Mouse (Mus musculus): Measurements from ENCODE around the gene Serping1. TPM values are rescaled to one million over a fixed set of nuclear protein-coding genes. Genes with fewer than 3 reads are reported as not detected.
A peak's percentile ranks its signal among the peaks of the same experiment; 100 is the strongest.
"Not testable (repeated sequence)": the region's sequence is repeated elsewhere in the genome, so short reads cannot be mapped to it uniquely, and the experiment has no call there.

Gene Serping1
- 36.2 and 37.0 TPM in 2 replicates for polyA plus RNA-seq (2015; fragmentation: Nextera tagmentation; extraction: Ambion mirVana)

DNA sequence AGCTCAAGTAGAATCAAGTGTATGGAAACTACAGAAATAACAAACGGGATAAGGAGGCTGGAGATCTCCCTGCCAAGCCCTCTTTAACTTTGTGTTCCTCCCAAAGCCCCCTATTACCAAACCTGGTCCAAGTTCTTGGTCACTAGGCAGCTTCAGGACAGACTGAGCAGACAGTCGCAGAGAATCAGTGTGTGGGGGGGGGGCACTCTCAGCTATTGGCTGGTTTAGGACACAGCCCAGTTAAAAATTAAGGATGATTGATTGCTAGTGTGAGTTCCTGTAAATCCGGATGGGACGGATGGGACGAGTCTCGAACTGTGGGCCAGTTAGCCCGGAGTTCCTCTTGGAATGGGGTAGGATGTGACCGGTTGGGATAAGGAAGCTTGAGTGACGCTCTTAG lies at the start of gene Serping1:
Gene Serping1 (minus strand): TSS at position 204 of the 400 bp plus-strand sequence.
- 50% methylated on average over 9 of the region's 9 CpGs for WGBS

DNA sequence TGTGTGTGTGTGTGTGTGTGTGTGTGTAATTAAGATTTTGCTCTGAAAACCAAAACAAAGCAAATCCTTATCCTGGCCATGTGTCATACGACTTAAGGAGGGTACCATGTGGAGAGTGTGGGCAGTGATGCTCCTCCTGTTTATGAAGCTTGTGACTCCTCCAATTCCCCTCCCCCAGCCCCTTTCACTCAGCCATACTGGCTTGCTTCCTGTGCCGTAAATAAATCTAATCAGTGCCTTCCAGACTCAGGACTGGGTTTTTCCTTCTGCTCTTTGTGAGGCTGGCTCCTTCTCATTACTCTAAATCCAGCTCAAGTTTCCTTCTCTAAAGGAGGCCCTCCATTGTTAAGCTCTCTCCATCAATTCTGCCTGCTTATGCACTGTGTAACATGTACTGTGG lies 48.0 kb upstream of the Serping1 start:
- Histone ChIP-seq H3K9ac (no peak overlapping the region), H3K4me3 (no peak overlapping the region), H3K36me3 (no peaks in the 10 kb centered on the region), H3K4me1 (replicated peaks) (peaks cover 13% of the 10 kb centered on the region), H3K27ac (replicated peaks) (no peak overlapping the region), H3K9me3 (no peaks in the 10 kb centered on the region), H3K4me2 (no peak overlapping the region), H3K27me3 (peaks cover 7% of the 10 kb centered on the region)
- WGBS, result 66% methylated on average over 2 of the region's 2 CpGs
- ATAC-seq (ENCODE audit: low read depth), result no peak

More for the DNA sequence above, at the start of gene Serping1:
- Histone ChIP-seq H3K4me3 (peak within 1 kb of the TSS; percentile 35), H3K4me2 (peak within 1 kb of the TSS; percentile 58), H3K27ac (replicated peaks) (peak within 1 kb of the TSS; percentile 65), H3K36me3 (no peaks in the 10 kb centered on the region), H3K4me1 (replicated peaks) (peaks cover 21% of the 10 kb centered on the region), H3K9me3 (no peaks in the 10 kb centered on the region), H3K27me3 (no peaks in the 10 kb centered on the region), H3K9ac (peak within 1 kb of the TSS; percentile 67)
- peak; percentile 70; the same call in 1 of the 2 replicates for ATAC-seq (ENCODE audit: low read depth)

DNA sequence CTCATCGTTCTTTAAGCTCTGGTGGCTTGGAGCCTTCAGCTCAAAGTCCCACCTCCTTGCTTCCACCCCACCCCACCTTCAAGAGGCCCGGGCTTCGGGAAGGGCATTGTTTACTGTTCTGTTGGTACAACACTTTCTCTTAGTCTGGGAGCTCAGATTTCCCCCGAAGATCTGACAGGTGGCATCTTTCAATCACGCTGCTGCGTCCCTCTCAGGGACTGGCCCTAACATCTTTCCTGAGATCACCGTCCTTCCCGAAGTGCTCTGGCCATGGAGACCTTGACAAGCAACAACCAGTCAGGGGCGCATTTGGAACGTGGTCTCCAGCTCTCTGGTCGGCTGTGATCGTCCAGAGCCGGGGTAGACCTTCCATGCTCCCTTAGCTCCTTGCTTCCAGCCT lies 47.3 kb upstream of the Serping1 start, which contains the start of gene Smtnl1:
Gene Smtnl1 (minus strand): TSS at position 101 of the 400 bp plus-strand sequence.
- no peak within 1 kb of the TSS for H3K9ac ChIP-seq
- ATAC-seq (ENCODE audit: low read depth), result no peak
- no peak within 1 kb of the TSS for H3K4me2 ChIP-seq
- no peaks in the 10 kb centered on the region for H3K9me3 ChIP-seq
- no peak within 1 kb of the TSS for H3K27ac ChIP-seq (replicated peaks)
- H3K36me3 ChIP-seq, result no peaks in the 10 kb centered on the region
- H3K4me3 ChIP-seq, result no peak within 1 kb of the TSS
- WGBS, result 72% methylated on average over 13 of the region's 13 CpGs
- H3K4me1 ChIP-seq (replicated peaks), result peaks cover 6% of the 10 kb centered on the region
- peaks cover 7% of the 10 kb centered on the region for H3K27me3 ChIP-seq

DNA sequence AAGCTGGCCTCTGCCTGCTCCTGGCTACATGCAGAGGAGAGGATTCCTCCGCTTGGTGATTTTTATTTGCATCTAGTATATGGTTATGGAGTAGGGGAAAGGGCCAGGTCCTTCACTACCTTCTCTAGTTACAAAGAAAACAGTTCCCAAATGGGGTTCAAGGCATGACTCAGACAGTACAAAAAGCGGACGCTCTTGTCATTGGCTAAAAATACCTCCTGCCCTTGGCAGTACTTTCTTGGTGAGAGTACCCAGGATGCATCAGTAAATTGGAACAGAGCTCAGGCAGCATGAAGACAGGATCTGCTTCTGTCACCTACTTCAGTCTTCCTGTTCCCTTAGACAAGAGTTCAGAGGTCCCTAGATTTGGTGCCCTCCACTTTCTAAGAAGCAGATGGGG lies 44.6 kb upstream of the Serping1 start:
- WGBS, result 75% methylated on average over 3 of the region's 3 CpGs

DNA sequence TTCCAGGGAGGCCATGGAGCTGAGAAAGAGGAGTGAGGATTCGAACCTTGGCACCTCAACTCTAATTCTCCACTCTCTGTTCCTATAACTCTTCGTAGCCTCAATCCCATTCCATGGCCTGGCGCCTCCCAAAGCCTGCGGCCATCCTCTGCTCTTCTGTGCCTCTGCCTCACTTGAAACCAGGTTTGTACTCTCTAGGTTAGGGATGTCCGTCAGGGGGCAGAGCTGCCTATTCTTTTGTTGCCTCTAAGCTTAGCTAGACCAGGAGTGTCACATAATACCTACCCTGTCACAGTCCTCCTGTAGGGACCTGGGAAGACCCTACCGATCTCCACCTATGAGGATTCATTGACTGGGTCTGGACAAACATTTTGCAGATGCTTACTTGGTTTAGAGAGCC lies 37.4 kb upstream of the Serping1 start:
- Histone ChIP-seq H3K27ac (replicated peaks) (no peak overlapping the region), H3K9ac (no peak overlapping the region), H3K9me3 (no peaks in the 10 kb centered on the region), H3K4me1 (replicated peaks) (no peaks in the 10 kb centered on the region), H3K36me3 (no peaks in the 10 kb centered on the region), H3K4me3 (no peak overlapping the region), H3K4me2 (no peak overlapping the region), H3K27me3 (no peaks in the 10 kb centered on the region)
- ATAC-seq (ENCODE audit: low read depth), result no peak
- WGBS, result 76% methylated on average over 6 of the region's 6 CpGs

More for the DNA sequence above, 44.6 kb upstream of the Serping1 start:
- Histone ChIP-seq H3K9ac (no peak overlapping the region), H3K36me3 (no peaks in the 10 kb centered on the region), H3K4me3 (no peak overlapping the region), H3K9me3 (no peaks in the 10 kb centered on the region), H3K27ac (replicated peaks) (no peak overlapping the region), H3K27me3 (peaks cover 7% of the 10 kb centered on the region), H3K4me1 (replicated peaks) (no peaks in the 10 kb centered on the region), H3K4me2 (no peak overlapping the region)
- no peak for ATAC-seq (ENCODE audit: low read depth)

DNA sequence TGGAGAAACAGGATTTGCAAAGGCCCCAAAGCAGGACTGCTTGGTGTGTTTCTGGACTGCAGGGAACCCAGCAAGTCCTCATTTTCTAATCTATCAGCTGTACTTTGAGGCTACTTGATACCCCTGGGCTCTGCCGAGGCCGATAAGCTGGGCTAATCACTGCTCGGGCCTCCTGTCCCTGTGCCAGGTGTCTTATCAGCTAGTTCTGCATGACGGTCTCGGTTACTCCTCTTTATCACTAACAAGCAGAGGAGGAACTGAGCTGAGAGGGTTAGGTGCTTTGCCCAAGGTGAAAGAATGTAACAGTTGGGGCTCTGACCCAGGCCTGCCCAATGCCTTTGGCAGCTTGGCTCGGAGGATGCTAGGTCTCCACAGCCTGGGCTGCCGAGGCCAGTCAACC lies 36.6 kb upstream of the Serping1 start:
- no peaks in the 10 kb centered on the region for H3K27me3 ChIP-seq
- H3K36me3 ChIP-seq, result no peaks in the 10 kb centered on the region
- no peak for ATAC-seq (ENCODE audit: low read depth)
- no peak overlapping the region for H3K27ac ChIP-seq (replicated peaks)
- no peaks in the 10 kb centered on the region for H3K4me1 ChIP-seq (replicated peaks)
- no peak overlapping the region for H3K4me2 ChIP-seq
- no peak overlapping the region for H3K4me3 ChIP-seq
- H3K9me3 ChIP-seq, result no peaks in the 10 kb centered on the region
- WGBS, result 90% methylated on average over 7 of the region's 7 CpGs
- no peak overlapping the region for H3K9ac ChIP-seq

DNA sequence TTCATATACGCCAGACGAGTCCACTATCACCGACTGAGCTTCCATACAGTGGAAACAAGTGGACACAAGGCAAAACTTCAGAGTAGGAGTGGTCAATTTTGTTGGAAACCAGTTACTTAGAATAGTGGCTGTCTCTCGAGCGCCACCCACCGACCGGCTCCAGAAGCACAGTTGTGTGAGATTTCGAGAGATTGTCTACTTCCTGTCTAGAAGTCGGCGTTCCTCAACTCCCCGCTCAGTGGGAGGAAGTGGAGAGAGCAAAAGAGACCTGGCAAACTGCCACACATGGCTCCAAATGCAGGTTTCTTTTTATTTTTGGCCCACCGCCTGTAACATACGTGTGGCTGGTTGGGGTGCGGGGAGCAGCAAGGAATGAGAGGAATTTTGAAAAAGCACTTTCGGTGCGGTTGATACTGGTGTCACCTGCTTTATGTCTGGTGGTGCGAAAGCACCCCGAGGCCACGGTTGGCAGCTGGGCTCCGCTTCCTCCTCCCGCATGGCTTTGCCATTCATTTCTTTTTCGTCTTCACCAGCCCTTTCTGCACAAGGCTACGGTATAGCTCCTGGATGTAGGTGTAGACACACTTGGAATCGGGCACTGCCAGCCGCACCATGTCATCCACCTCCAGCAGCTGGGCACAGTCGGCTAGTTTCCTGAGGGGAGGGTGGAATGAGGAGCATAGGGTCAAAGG lies 35.8 kb upstream of the Serping1 start:
- Histone ChIP-seq H3K9me3 (no peaks in the 10 kb centered on the region), H3K36me3 (no peaks in the 10 kb centered on the region), H3K4me1 (replicated peaks) (no peaks in the 10 kb centered on the region), H3K4me3 (peak overlapping the region; percentile 2; the same call in 1 of the 2 replicates), H3K27me3 (no peaks in the 10 kb centered on the region), H3K27ac (replicated peaks) (no peak overlapping the region), H3K4me2 (peak overlapping the region; percentile 49), H3K9ac (no peak overlapping the region)
- ATAC-seq (ENCODE audit: low read depth), result peak; percentile 52; the same call in 1 of the 2 replicates
- WGBS, result 45% methylated on average over 26 of the region's 26 CpGs

DNA sequence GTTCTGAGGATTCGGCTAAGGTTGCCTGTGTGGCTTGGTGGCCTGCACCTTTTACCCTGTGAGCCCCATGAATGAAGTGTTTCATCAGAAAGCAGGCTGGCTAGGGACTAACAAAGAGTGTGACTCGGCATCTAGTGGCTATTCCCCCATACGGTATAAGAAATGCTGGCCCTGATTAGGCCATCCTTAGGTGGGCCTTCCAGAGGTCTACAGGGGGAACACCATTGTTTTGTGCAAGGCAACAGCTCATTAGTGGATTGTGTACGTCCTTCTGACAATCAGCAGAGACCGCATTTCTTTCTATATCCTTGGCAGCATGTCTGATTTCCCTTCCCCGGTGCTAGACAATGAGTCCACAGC lies 35.3 kb upstream of the Serping1 start:
- Histone ChIP-seq H3K9me3 (no peaks in the 10 kb centered on the region), H3K4me3 (no peak overlapping the region), H3K27ac (replicated peaks) (no peak overlapping the region), H3K27me3 (no peaks in the 10 kb centered on the region), H3K4me2 (no peak overlapping the region; the same call in 1 of the 2 replicates), H3K36me3 (no peaks in the 10 kb centered on the region), H3K4me1 (replicated peaks) (no peaks in the 10 kb centered on the region), H3K9ac (no peak overlapping the region)
- WGBS, result 76% methylated on average over 6 of the region's 6 CpGs
- ATAC-seq (ENCODE audit: low read depth), result no peak

DNA sequence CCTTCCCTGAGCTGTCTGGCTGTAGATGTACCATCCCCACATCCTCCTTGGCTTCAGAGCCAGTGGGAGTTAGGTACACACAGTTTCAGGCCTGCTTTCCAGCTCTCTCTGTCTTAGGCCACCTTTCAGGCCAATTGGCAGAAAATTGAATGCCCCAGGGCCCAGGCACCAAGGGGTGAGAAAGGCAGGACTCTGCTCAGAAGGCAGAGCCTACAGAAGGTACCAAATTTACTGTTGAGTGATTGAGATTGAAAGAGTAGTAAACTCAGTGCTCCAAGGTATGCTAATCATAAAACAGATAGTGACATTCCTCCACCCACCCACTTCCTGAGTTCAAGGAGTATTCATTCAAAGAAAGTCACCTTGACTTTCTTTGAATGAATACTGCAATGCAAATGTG lies 34.1 kb upstream of the Serping1 start:
- H3K4me2 ChIP-seq, result no peak overlapping the region
- H3K9me3 ChIP-seq, result no peaks in the 10 kb centered on the region
- H3K27me3 ChIP-seq, result no peaks in the 10 kb centered on the region
- H3K27ac ChIP-seq (replicated peaks), result no peak overlapping the region
- no peaks in the 10 kb centered on the region for H3K4me1 ChIP-seq (replicated peaks)
- no peak overlapping the region for H3K9ac ChIP-seq
- no peak for ATAC-seq (ENCODE audit: low read depth)
- H3K4me3 ChIP-seq, result no peak overlapping the region
- H3K36me3 ChIP-seq, result no peaks in the 10 kb centered on the region

DNA sequence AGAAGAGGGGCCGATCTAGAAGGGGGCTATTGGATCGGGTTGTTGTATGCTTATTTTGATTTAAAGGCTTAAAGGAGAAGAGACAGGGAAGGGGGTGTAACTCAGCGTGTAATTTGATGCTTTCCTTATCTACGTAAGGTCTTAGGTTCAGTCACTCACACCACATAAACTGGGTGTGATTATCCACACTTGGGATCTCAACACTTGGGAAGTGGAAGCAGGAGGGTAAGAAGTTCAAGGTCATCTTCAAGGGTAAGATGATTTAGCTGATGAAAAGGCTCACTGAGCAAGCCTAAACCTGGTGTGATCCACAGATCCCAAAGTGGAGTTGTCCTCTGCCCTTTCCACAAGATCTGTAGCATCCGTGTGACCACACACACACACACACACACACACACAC lies 31.3 kb upstream of the Serping1 start:
- Histone ChIP-seq H3K36me3 (no peaks in the 10 kb centered on the region), H3K27ac (replicated peaks) (no peak overlapping the region), H3K9ac (no peak overlapping the region), H3K9me3 (no peaks in the 10 kb centered on the region), H3K27me3 (no peaks in the 10 kb centered on the region), H3K4me1 (replicated peaks) (no peaks in the 10 kb centered on the region), H3K4me2 (no peak overlapping the region), H3K4me3 (no peak overlapping the region)
- WGBS, result 76% methylated on average over 5 of the region's 5 CpGs
- ATAC-seq (ENCODE audit: low read depth), result no peak

DNA sequence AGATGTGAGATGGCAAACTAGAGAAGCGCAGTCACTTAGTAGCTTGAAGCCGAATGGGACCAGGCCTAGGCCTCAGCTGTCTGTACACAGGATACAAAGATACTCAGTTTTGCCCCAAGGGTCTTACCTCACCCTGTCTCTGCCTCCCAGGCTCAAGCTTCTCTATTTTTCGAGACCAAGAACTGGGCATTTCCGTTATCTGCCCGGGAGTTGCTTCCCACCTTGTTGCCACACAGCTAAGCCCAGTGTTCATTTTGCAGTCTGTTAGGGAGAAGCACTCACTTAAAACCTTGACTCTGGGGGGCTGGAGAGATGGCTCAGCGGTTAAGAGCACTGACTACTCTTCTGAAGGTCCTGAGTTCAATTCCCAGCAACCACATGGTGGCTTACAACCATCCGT lies 28.7 kb upstream of the Serping1 start:
- no peak overlapping the region for H3K9ac ChIP-seq
- ATAC-seq (ENCODE audit: low read depth), result no peak
- no peak overlapping the region for H3K27ac ChIP-seq (replicated peaks)
- no peaks in the 10 kb centered on the region for H3K9me3 ChIP-seq
- H3K4me3 ChIP-seq, result no peak overlapping the region
- 92% methylated on average over 7 of the region's 7 CpGs for WGBS
- no peaks in the 10 kb centered on the region for H3K36me3 ChIP-seq
- H3K27me3 ChIP-seq, result no peaks in the 10 kb centered on the region
- peaks cover 4% of the 10 kb centered on the region; the same call in 1 of the 2 replicates for H3K4me1 ChIP-seq (replicated peaks)
- H3K4me2 ChIP-seq, result no peak overlapping the region

DNA sequence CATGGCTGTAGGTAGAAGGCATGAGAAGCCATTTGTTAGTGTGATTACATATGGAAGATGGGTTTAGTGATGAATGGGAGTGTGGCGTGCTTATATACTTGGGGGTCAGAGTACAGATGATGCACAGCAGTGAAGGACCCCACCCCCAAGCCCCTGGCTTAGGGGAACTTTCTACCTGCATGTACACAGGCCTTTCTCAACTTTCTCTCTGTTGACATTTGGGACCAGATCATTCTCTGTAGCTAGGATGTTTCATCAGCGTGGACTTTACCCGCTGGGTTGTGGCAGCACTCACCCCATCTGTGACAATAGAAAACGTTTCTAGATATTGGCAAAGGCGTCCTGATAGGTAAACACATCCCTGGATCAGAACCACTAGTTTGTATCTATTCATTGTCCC lies 26.0 kb upstream of the Serping1 start:
- ATAC-seq (ENCODE audit: low read depth), result not testable (repeated sequence)

DNA sequence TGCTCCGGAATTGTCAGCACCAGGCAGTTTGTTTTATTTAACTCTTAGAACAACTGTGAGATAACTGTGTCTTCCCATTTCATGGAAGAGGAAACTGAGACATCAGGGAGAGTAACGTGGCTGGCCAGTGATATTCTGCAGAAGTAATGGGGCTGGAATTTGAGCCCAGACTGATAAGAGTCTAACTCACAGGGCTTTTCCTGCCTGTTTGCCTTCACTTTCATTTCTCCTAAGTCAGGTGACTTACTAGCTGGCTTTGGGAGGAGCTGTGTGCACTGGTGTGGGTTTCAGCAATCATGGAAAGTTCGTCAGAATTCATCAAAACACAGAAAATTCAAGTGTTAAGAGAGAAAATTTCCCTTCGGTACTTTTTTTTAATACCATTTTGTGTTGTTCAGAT lies 25.1 kb upstream of the Serping1 start:
- Histone ChIP-seq H3K9ac (no peak overlapping the region), H3K9me3 (no peaks in the 10 kb centered on the region), H3K4me3 (no peak overlapping the region), H3K27me3 (no peaks in the 10 kb centered on the region), H3K27ac (replicated peaks) (no peak overlapping the region), H3K4me2 (no peak overlapping the region), H3K4me1 (replicated peaks) (peaks cover 7% of the 10 kb centered on the region), H3K36me3 (no peaks in the 10 kb centered on the region)
- ATAC-seq (ENCODE audit: low read depth), result no peak
- WGBS, result 80% methylated on average over 4 of the region's 4 CpGs

More for the DNA sequence above, 26.0 kb upstream of the Serping1 start:
- H3K27me3 ChIP-seq; H3K4me2 ChIP-seq; H3K36me3 ChIP-seq; H3K9ac ChIP-seq; H3K4me1 ChIP-seq (replicated peaks); H3K4me3 ChIP-seq; H3K27ac ChIP-seq (replicated peaks); H3K9me3 ChIP-seq: not testable (repeated sequence)
- WGBS, result 82% methylated on average over 5 of the region's 5 CpGs

Measured in neural tube, embryonic 13.5 days (tissue).